Mouse (Mus musculus) heart, embryonic 11.5 days (tissue): Measurements from ENCODE around the gene Ccdc181. TPM values are rescaled to one million over a fixed set of nuclear protein-coding genes. Genes with fewer than 3 reads are reported as not detected.

Source experiments
- ATAC-seq: fragments of 200-750 bp; cut with Nextera tagmentation; replicated peaks from 2 replicates; pipeline ENCODE4 v1.8.0; 2017; ENCODE audit warnings: moderate library complexity; ENCODE audit not compliant: insufficient number of reproducible peaks, low FRiP score, low TSS enrichment
- H3K27ac ChIP-seq: fragments of 300-500 bp; sonication (generic); 2 replicates; pipeline ENCODE4 v1.5.1; 2014; ENCODE audit warnings: mild to moderate bottlenecking, low read depth, low read length
- H3K27me3 ChIP-seq: fragments of 300-500 bp; sonication (generic); 2 replicates; pipeline ENCODE4 v1.6.1; 2014; ENCODE audit warnings: mild to moderate bottlenecking, low read length, mixed read lengths; ENCODE audit not compliant: control insufficient read depth, insufficient read depth
- H3K36me3 ChIP-seq: fragments of 300-500 bp; sonication (generic); 2 replicates; pipeline ENCODE4 v1.6.1; 2014; ENCODE audit warnings: mild to moderate bottlenecking, low read length, moderate library complexity, mixed read lengths; ENCODE audit not compliant: control insufficient read depth, insufficient read depth
- H3K4me1 ChIP-seq: fragments of 300-500 bp; sonication (generic); 2 replicates; pipeline ENCODE4 v1.6.1; 2014; ENCODE audit warnings: low read length; ENCODE audit not compliant: control insufficient read depth, insufficient read depth
- H3K4me2 ChIP-seq: fragments of 300-500 bp; sonication (generic); 2 replicates; pipeline ENCODE4 v1.6.1; 2014; ENCODE audit warnings: mild to moderate bottlenecking, moderate library complexity
- H3K4me3 ChIP-seq: fragments of 300-500 bp; sonication (generic); 2 replicates; pipeline ENCODE4 v1.5.1; 2014; ENCODE audit warnings: low read depth, low read length
- H3K9ac ChIP-seq: fragments of 300-500 bp; sonication (generic); 2 replicates; pipeline ENCODE4 v1.6.1; 2014; ENCODE audit warnings: mild to moderate bottlenecking, low read depth, low read length, moderate library complexity
- H3K9me3 ChIP-seq: fragments of 300-500 bp; sonication (generic); replicated peaks from 2 replicates; pipeline ENCODE4 v1.6.1; 2016; ENCODE audit warnings: low read length; ENCODE audit not compliant: control insufficient read depth
- WGBS: fragments of 180-500 bp; shearing (Covaris S2); extraction: QIAGEN DNeasy Blood & Tissue Kit; methylation state at CpG from one replicate; pipeline ENCODE4 v1.1.7; 2014; ENCODE audit not compliant: insufficient replicate concordance; 5-methylcytosine and 5-hydroxymethylcytosine counted together
- polyA plus RNA-seq: library from polyadenylated mRNA; unstranded; fragments of >200 nt; fragmentation: Nextera tagmentation; extraction: Ambion mirVana; gene quantifications from 2 replicates; pipeline ENCODE4 v1.2.1, GENCODE M21; 2014

Ccdc181 gene
- polyA plus RNA-seq, 1 experiment from 2014 or later, result 8.4 TPM

DNA sequence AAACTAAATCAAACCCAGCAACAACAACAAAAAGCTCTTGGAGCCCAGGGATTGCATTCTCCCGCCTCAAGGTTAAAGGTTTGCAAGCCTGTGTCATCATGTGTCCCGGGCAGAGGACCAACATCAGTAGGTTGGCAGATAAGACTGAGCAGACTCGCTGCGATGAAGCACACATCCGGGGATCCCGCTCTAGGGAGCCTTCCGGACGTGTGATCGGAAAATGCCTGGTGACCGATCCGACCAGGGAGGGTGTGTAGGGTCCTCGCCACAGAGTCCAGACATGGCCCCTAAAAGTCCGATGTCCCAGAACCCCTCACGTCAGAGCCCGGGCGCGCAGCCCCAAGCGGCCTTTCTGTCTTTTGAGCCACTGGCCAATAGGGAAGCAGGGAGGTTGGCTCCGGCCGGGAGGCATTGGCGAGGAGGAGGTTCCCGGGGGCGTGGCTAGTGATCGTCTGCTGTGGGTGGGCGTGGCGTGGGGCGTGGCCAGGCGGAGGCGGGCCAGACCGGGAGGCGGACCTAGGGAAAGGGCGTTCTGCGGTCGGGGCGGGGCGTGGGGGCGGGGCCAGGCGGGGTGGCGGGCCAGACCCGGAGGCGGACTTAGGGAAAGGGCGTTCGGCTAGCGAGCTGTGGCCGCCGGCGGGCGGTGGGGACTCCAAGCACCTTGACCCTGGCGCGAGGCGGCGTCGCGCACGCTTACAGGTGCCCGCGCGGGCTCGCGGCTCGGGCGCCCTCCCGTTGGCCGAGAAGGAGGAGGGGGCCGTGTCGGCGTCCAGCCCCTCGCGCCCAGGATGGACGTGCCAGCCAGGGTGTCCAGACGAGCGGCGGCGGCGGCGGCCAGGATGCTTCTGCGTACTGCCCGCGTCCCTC, 26.7 kb upstream of the Ccdc181 start, which contains the start of gene Slc19a2:
Gene Slc19a2 (plus strand): TSS at position 582 of the 867 bp plus-strand sequence.
- 2% methylated on average over 56 of the region's 79 CpGs for WGBS
- peak within 1 kb of the TSS; percentile 87 for H3K9ac ChIP-seq
- H3K4me3 ChIP-seq, result peak within 1 kb of the TSS; percentile 79
- H3K4me2 ChIP-seq, result peak within 1 kb of the TSS; percentile 92
- no peaks in the 10 kb centered on the region for H3K9me3 ChIP-seq
- H3K36me3 ChIP-seq, result no peaks in the 10 kb centered on the region
- H3K27ac ChIP-seq, result peak within 1 kb of the TSS; percentile 90
- peak; percentile 96 for ATAC-seq
- no peaks in the 10 kb centered on the region for H3K27me3 ChIP-seq
- H3K4me1 ChIP-seq, result peaks cover 15% of the 10 kb centered on the region

DNA sequence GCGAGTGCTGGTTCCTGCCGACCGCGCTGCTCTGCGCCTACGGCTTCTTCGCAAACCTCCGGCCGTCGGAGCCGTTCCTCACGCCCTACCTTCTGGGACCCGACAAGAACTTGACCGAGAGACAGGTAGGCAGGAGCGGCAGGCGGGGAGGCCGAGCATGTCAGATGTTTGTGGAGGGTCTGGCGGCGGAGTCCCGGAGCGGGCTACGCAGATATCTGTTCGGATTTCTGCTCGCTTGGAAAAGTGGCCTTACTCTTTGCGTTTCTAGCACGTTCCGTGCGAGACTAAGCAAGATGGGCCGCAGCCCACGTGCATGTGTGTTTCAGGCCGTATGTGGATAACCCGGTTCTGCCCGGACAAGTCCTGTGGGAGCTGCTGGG, 26.1 kb upstream of the Ccdc181 start:
- WGBS, result under 1% methylated on average over 33 of the region's 33 CpGs
- peak overlapping the region; percentile 87 for H3K9ac ChIP-seq
- no peaks in the 10 kb centered on the region for H3K9me3 ChIP-seq
- peak overlapping the region; percentile 79 for H3K4me3 ChIP-seq
- no peak; the same call in none of the 2 replicates for ATAC-seq
- H3K4me2 ChIP-seq, result peak overlapping the region; percentile 92
- H3K36me3 ChIP-seq, result no peaks in the 10 kb centered on the region
- H3K4me1 ChIP-seq, result peaks cover 15% of the 10 kb centered on the region
- H3K27ac ChIP-seq, result peak overlapping the region; percentile 60
- no peaks in the 10 kb centered on the region for H3K27me3 ChIP-seq

DNA sequence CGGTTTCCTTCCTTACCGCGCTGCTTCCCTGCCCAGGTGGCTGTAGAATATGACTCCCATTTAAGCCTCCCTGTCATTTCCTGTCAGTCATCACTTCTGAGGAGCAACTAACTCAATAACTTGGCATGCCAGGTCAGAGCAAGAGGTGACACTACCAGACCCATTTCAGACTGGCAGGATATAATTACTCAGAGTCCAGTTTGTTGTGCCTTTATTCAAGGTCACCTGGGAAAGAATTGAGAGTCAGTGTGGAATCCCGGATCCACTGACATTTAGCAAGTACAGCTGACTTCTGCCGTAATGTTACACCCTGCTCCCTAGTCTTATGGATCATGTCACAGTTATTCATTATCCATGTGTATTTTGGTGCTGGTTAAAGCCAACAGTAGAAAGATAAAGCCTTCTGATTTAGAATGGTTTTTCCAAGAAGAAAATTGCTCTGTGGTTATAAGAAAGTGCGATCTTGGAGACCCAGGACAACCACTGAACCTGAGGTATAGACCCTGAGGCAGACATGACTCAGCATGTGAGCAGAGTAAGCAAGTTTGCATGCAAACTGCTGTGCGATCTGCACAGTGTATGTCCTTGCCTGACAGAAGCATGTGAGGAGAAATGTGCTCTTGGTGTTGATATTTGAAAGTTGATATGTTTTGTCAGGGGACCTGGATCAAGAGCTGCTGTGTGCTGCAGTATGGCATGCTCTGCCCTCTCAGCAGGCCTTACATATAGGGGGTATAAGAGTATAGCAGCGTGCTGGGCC, 24.8 kb upstream of the Ccdc181 start:
- 59% methylated on average over 8 of the region's 8 CpGs for WGBS
- Histone ChIP-seq H3K4me2 (peak overlapping the region; percentile 92), H3K4me3 (peak overlapping the region; percentile 79), H3K9me3 (no peaks in the 10 kb centered on the region), H3K9ac (peak overlapping the region; percentile 87; the same call in 1 of the 2 replicates), H3K27me3 (no peaks in the 10 kb centered on the region), H3K36me3 (no peaks in the 10 kb centered on the region), H3K4me1 (peaks cover 15% of the 10 kb centered on the region), H3K27ac (no peak overlapping the region)
- no peak for ATAC-seq

DNA sequence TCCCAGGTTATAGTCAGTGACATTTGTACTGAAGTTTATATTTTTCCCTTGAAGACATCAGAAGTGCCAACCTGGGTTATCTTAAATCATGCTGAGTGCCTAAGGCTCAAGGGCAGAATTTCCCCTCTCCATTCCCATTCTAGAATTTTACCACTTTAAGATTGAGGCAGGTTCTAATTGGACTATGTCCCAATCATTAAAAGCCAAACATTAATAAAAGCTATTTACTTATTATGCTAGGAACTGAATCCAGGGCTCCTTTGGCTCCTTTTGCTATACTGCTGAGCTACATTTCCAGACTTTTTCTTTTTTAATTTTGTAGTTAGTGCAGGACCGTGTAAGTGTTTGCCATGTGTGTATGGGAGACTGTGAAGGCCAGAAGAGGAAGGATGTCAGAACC, 23.9 kb upstream of the Ccdc181 start:
- 78% methylated on average over 1 of the region's 1 CpGs for WGBS
- Histone ChIP-seq H3K36me3 (no peaks in the 10 kb centered on the region), H3K9ac (no peak overlapping the region), H3K27me3 (no peaks in the 10 kb centered on the region), H3K27ac (no peak overlapping the region), H3K4me2 (no peak overlapping the region), H3K9me3 (no peaks in the 10 kb centered on the region), H3K4me1 (peaks cover 15% of the 10 kb centered on the region), H3K4me3 (no peak overlapping the region)
- ATAC-seq, result no peak

DNA sequence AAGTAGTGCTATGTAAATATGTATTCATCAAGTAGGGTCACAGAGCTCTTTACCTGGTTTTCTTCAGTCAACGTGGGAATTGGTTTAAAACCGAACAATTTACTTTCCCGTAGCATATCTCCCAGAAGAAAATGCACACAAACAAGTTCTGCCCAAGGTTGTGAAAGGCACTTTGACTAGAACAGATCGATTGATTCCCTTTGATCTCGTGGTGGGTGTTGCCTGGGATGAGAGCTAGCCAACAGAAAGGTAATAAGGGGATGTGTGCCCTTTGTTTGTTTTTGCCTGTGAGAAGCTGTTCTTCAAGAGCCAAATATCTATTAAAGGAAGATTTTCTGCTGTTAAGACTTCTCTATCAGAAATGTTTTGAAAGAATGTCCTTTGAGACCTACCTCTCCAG, 22.8 kb upstream of the Ccdc181 start:
- Histone ChIP-seq H3K4me1 (peaks cover 14% of the 10 kb centered on the region), H3K9me3 (no peaks in the 10 kb centered on the region), H3K27ac (no peak overlapping the region), H3K36me3 (peaks cover 2% of the 10 kb centered on the region; the same call in 1 of the 2 replicates), H3K4me3 (no peak overlapping the region), H3K4me2 (no peak overlapping the region), H3K9ac (no peak overlapping the region), H3K27me3 (no peaks in the 10 kb centered on the region)
- no peak for ATAC-seq
- 68% methylated on average over 5 of the region's 5 CpGs for WGBS

DNA sequence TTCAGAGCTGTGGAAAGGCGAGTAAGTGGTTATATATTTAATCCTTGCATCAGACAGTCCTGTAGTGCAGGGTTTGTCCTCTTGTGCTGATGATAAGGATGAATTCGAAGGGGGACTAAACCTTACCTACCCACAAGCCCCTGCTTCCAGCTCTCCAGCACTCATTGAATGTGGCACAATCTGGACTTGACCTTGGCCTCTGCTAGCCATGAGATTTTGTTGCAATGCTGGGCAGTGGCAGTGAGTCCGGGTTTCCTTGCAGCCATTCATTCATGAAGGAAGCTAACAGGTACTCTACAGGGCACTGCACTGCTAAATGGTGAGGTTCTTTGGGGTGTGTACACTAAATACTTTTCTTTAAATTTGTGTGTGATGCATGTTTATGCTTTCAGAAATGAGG, 20.5 kb upstream of the Ccdc181 start:
- H3K4me2 ChIP-seq, result no peak overlapping the region
- no peak overlapping the region for H3K9ac ChIP-seq
- no peak for ATAC-seq
- 72% methylated on average over 3 of the region's 3 CpGs for WGBS
- H3K9me3 ChIP-seq, result no peaks in the 10 kb centered on the region
- H3K27me3 ChIP-seq, result no peaks in the 10 kb centered on the region
- peaks cover 2% of the 10 kb centered on the region; the same call in 1 of the 2 replicates for H3K36me3 ChIP-seq
- H3K4me1 ChIP-seq, result peaks cover 10% of the 10 kb centered on the region
- no peak overlapping the region for H3K27ac ChIP-seq
- H3K4me3 ChIP-seq, result no peak overlapping the region

DNA sequence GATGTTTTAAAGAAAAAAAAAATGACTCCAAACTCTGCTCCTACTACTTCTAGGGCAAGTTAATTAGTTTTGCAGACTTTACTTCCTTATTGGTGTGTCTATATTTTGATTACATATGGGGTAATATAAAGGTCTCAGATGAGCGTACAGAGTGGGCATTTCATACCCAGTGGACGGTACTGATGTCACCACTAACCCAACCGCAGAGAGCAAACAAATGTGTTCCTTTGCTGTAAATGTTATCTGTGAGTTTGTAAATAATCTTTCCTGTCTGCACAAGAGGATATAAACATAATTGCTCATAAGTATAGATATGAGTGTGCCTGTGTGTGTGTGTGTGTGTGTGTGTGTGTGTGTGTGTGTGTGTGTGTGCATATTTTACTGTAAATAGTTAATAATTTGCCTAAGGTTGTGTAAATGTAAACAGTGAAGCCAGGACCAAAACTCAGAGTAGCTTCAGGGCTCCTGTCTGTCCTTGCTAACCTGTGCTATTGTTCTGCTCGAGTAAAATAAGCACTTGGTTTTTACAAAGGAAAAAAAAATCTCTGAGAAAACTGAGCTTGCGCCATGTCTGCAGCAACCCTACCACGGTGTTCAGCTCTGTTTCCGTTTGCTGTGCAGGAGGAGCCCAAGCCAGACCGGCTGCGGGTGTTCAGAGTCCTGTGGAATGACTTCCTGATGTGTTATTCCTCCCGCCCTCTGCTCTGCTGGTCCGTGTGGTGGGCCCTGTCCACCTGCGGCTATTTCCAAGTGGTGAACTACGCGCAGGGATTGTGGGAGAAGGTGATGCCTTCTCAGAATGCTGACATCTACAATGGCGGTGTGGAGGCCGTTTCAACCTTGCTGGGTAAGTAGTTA, 15.0 kb upstream of the Ccdc181 start:
- Histone ChIP-seq H3K9ac (no peak overlapping the region), H3K36me3 (peaks cover 5% of the 10 kb centered on the region), H3K4me2 (no peak overlapping the region), H3K9me3 (no peaks in the 10 kb centered on the region), H3K27ac (no peak overlapping the region), H3K4me3 (no peak overlapping the region), H3K27me3 (no peaks in the 10 kb centered on the region), H3K4me1 (no peaks in the 10 kb centered on the region)
- no peak for ATAC-seq
- WGBS, result 82% methylated on average over 16 of the region's 16 CpGs

DNA sequence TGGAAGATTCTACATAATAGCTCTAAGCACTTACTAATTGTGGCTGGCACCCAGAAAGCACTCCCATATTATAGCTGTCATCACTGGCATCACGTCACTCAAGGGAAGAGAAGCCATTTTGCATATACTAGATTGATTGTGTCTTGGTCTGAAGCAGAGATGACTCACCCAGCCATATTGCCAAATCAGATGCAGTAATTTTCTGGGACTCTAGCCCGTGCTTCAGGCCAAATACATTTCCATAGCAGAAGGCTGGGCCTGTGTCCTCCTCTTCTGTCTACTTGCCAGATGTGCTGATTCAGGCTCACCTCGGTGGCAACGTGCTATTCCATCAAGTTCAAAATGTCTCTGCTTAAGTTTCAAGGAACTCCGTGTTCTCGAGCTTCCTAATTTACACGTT, 13.8 kb upstream of the Ccdc181 start:
- 83% methylated on average over 7 of the region's 7 CpGs for WGBS
- H3K9ac ChIP-seq, result no peak overlapping the region
- no peak overlapping the region for H3K4me3 ChIP-seq
- no peaks in the 10 kb centered on the region for H3K4me1 ChIP-seq
- H3K9me3 ChIP-seq, result no peaks in the 10 kb centered on the region
- no peak overlapping the region for H3K27ac ChIP-seq
- ATAC-seq, result no peak
- H3K36me3 ChIP-seq, result peaks cover 5% of the 10 kb centered on the region
- no peaks in the 10 kb centered on the region for H3K27me3 ChIP-seq
- no peak overlapping the region for H3K4me2 ChIP-seq
